Mouse (Mus musculus): ENCODE measurements around the gene Olfr543. TPM values are rescaled to one million over a fixed set of nuclear protein-coding genes. Genes with fewer than 3 reads are reported as not detected.

The Olfr543 gene
- total RNA-seq, 2 experiments from 2014 or later = not detected

DNA sequence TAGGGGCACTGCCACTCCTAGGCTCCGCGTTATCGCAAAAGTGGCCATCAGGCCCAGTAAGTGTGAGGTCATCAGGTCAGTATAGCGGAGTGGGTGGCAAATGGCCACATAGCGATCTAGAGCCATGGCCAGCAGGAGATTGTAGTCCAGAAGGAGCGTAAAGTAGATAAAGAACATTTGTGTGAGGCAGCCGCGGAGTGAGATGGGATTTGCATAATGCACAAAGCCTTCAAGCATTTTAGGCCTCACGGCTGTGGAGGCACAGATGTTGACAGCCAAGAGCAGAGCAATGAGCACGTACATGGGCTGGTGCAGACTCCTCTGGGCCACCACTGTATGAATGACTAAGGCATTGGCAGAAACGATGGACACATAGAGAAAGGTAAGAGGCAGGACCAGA lies 4.1 kb downstream of the Olfr543 start:
- DNase-seq (ENCODE audit: low spot score in 2 of 2) = no peak

DNA sequence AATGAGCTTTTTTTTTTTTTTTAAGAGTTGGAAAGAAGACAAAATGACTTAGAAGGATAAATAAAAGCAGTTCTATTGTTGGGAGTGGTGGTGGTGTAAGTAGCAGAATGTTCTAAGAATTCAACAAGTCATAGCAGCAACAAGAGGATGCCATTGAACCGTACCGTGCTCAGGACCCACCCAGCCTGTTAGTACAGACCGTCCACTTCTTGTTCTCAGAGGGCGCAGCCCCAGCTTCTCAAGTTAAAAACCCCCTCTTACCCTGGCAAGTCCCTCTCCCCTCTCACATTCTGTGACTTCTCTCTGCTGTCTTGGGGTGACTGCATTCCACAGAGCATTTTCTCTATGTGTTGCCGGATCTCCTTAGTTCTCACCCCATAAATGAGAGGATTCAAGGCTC lies 4.9 kb downstream of the Olfr543 start:
- DNase-seq (ENCODE audit: low spot score in 2 of 2) = no peak

DNA sequence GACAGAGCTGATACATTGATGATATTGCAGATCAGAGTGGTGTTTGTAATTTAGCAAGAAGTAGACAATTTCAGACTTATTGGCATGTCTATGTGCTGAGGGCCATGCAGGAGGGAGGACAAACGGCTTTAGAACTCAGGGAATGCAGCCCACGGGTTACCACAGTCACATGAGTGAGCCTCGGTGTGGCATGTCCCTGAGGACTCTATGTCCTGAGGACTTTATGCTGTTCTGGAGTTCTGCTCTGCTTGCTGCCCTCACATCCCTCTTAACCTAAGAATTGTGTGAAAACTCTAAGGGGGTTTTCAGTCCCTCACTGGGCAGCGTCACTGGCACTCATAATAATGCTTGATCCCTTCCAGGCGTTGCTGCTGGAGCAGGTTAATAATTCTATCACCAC lies 8.8 kb downstream of the Olfr543 start:
- no peak for DNase-seq (ENCODE audit: low spot score in 2 of 2)

DNA sequence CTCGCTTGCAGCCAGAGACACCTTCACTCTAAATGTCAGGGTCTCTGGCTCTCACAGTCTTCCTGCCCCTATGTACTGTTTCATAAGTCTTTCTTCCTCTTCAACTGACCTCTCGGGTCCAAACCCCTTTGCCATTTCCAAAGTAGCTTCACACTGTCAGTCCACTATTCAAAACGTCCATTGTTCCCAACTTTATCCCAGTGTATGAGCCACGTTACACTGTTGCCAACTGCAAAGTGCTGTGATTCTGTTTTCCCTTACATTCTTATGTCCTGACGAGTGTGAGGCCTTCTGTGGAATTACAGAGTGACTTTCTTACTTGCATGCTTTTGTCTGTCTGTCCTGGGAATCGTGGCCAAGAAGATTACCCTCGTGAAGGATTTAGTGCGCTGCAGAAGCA lies 13.9 kb downstream of the Olfr543 start:
- no peak for DNase-seq (ENCODE audit: low spot score in 2 of 2)

DNA sequence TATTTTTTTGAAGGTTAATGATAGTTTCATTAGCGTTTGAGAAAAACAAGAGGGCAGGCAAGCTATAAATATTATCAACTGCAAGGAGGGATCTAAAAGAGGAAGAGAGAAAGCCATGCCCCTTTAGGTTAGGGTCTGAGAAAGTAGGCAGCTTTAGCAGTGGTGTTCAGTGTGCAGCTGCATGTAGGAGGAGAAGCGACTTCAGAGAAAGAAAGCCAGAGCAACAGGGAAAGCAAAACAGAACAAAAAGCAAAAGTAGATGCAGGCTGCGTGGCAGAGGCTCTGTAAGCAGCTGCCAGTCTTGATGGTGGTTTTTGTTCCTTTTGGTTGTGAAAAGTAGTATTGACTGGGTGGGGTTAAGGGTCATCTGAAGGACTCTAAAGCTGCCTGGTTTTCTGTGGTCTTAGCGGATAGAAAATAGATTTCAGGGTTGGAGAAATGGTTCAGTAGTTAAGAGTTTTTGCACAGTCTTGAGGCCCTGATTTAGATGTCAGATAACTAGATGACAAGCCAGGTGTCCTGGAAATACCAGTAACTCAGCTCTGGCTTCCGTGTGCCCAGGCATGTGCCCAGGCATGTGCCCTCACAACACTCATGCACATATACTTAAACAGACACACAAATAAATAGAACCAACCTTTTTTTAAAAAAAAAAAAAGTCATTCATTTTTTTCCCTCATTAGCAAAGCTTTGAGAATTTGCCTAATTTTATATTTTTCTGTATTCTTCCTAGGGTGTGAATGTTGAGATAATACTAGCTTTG lies 22.7 kb downstream of the Olfr543 start:
- DNase-seq (ENCODE audit: low spot score in 2 of 2) = no peak

DNA sequence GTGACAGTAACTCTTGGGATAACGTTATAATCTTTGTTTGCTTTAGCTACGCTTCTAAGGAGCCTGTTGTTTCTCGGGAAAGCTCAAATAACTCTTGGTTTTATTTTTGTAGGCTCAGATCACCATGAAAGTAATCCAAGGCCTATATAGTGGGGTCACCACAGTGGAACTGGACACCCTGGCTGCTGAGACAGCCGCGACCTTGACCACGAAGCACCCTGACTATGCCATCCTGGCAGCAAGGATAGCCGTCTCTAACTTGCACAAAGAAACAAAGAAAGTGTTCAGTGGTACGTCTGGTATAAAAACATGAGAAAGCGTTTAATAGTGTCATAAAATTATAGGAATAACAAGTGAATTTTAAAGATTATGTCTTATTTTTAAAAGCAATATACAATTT lies 35.0 kb downstream of the Olfr543 start:
- no peak for DNase-seq (ENCODE audit: low spot score in 2 of 2)

DNA sequence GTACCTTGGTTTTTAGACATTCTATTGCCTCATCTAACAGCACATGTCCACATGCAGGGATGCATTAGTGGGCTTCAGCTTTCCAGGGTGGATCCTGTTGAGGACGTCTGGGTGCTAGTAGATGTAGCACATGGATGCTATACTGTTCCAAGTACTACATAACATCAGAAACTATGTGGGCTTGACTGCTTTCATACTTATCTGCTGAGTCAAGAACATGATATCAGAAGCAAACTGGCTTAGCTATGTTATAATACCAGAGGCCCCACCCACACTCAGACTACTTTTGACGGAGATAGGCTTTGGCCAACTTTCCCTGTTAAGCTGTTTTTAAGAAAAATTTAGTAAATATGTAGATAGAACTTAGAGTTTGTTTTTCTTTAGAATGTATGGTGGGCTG lies 37.2 kb downstream of the Olfr543 start:
- no peak for DNase-seq (ENCODE audit: low spot score in 2 of 2)

DNA sequence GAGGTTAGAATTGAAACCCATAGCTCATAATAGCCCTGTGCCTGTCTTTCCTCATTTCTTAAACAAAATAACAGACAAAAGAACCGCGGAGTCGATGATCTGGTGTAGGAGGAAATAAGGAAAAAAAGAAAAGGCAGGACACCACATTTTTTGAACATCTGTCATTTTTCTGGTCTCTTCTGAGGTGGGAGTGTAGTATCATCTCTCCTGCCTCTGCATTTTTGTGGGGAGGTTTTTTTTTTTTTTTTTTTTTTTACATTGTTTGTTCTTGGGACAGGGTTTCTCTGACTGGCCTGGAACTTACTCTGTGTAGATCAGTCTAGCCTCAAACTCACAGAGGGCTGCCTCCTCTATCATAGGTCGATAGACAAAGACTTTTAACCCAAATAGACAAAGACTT lies 39.0 kb downstream of the Olfr543 start:
- DNase-seq (ENCODE audit: low spot score in 2 of 2) = no peak

DNA sequence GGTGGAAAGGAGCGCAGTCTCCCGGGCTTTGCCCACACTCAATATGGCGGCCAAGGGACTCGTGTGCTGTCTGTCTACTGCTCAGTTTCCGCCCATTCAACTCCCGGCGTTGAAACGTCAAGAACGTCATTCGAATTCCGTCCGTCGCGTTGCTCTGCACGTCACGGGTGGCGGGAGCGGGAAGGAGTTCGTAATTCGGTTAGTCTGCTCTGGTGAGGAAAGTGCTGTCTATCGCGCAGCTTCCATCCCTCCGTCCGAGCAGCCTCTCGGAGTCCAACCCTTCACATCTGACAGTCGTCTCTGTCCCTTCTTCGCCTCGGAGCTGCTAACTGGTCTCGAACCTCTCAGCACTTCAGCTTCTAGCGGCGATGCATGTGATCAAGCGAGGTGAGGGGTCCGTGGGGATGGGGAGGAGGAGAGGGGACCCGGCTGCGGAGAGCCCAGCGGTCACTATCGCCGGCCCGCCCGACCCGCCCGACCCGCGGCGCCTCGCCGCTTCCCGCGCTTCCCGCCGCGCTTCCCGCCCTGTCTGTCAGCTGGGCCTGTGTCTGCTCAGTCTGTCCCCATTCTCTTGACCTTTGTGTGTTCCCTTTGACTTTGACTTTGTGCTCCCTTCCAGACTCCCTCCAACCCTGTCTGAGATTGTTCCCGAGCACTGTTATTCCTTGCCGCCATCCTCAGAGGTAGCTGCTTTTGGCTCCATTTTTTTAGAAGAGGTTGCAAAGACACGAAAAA lies 39.7 kb downstream of the Olfr543 start, which contains the start of gene Rrm1:
Rrm1 (plus strand) TSS at position 39 of the 735 bp plus-strand sequence.
- peak; percentile 97 for DNase-seq (ENCODE audit: low spot score in 2 of 2)

DNA sequence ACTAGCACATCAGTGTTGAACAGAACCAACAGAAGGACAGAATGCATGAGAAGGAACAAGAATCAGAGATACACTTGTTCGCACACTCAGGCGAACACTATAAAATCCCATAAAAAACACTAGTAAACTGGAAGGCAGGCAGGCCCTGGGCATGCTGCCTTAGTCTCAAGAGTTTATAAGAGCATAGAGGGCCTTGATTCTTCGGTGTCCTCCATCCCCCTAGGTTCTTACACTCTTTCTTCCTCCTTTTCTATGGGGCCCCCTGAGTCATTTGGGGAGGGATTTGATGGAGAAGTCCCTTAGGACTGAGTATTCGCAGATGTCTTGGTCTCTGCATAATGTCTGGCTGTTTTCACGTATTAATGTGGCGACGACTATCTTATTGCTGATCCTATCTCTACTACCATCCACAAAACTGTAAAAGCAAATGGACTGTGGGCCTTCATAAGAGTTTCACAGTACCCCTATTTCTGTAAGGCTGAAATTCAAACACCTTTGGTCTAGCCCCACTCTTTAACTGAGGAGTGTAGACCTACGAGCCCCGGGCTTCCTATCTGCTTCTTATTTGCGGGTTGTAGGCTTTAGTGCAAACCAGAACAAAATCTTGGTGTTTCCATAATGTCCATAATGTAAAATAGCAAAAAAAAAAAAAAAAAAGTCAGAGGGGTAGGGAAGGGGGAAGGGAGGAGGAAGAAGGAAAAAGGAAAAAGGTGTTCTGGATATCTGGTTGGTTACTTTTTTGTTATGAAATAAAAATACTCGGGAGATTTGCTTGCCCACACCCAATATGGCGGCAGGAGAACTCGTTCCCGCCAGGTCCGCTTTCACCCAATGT lies 40.4 kb downstream of the Olfr543 start:
- DNase-seq (ENCODE audit: low spot score in 2 of 2) = no peak

DNA sequence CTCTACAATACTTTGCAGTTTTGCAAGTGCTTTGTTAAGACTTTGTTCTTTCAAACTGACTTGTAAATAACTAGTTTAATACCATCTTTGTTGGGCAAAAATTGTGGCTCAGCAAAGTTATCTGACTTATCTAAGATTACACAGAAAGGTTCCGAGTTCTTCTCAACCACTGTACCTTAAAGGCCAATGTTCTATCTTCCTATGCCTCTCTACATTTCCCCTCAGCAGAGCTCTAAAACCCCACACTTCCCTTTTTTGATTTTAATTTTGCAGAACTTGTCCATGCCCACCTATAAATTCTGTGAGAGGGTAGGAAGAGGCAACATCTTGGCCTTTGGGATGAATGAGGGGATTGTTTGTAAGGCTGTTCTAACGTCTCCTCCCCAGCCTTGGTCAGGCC lies 47.1 kb downstream of the Olfr543 start:
- no peak for DNase-seq (ENCODE audit: low spot score in 2 of 2)

Other genes starting within 250 kb of the Olfr543 start
- gene Rhog, start 225.6 kb downstream of the Olfr543 start, total RNA-seq (2021) = 10 to 100 TPM; 27.8 to 32.9 TPM
- gene Stim1, start 213.9 kb downstream of the Olfr543 start, total RNA-seq (2021) = 10 to 100 TPM; 66.7 to 71.6 TPM
- 10 to 100 TPM in 1 of 2 experiments, 1 to 10 TPM in 1; 9.4 to 11.4 TPM for gene Rrm1, start 40.0 kb downstream of the Olfr543 start, total RNA-seq (2021)
- gene Olfr544, start 6.6 kb upstream of the Olfr543 start, total RNA-seq (2021) = not detected
- gene Olfr545, start 17.9 kb upstream of the Olfr543 start, total RNA-seq (2021) = not detected
- not detected for gene Olfr547, start 53.1 kb upstream of the Olfr543 start, total RNA-seq (2021)
- not detected for gene Olfr548-ps1, start 59.2 kb upstream of the Olfr543 start, total RNA-seq (2021)
- not detected for gene Olfr549, start 68.2 kb upstream of the Olfr543 start, total RNA-seq (2021)
- 1 to 10 TPM; 3.3 to 4.0 TPM for gene Trim21, start 83.8 kb upstream of the Olfr543 start, total RNA-seq (2021)
- 1 to 10 TPM; 2.4 to 2.8 TPM for gene Olfr550, start 89.8 kb upstream of the Olfr543 start, total RNA-seq (2021)
- gene Olfr551, start 110.2 kb upstream of the Olfr543 start, total RNA-seq (2021) = not detected
- gene Olfr552, start 116.1 kb upstream of the Olfr543 start, total RNA-seq (2021) = under 1 TPM; 0.07 to 0.08 TPM
- gene Olfr553, start 136.5 kb upstream of the Olfr543 start, total RNA-seq (2021) = not detected
- gene Olfr554, start 156.8 kb upstream of the Olfr543 start, total RNA-seq (2021) = under 1 TPM in 1 of 2 experiments, not detected in 1; 0.23 TPM
- not detected for gene Olfr555, start 177.1 kb upstream of the Olfr543 start, total RNA-seq (2021)
- gene Olfr556, start 183.2 kb upstream of the Olfr543 start, total RNA-seq (2021) = not detected
- gene Trim68, start 205.6 kb upstream of the Olfr543 start, total RNA-seq (2021) = 1 to 10 TPM; 5.2 to 6.4 TPM
- under 1 TPM in 1 of 2 experiments, not detected in 1; 0.20 TPM for gene Olfr557, start 214.2 kb upstream of the Olfr543 start, total RNA-seq (2021)
- gene Olfr558, start 220.5 kb upstream of the Olfr543 start, total RNA-seq (2021) = under 1 TPM; 0.30 to 0.32 TPM
- not detected for gene Olfr33, start 237.4 kb upstream of the Olfr543 start, total RNA-seq (2021)
- gene Olfr559, start 245.8 kb upstream of the Olfr543 start, total RNA-seq (2021) = not detected

Data from layer of hippocampus, adult 18-20 months (tissue).